Mouse (Mus musculus) embryo, embryonic 9.5 days (tissue): Measurements from ENCODE around the gene Zc3hav1.

Experiments used
- DNase-seq: peaks from one replicate; pipeline ENCODE4 v3.0.0-alpha.2; 2017; ENCODE audit errors: extremely low spot score

Zc3hav1 gene

GRCm38 (mm10) chr6:38352451-38352850, 2.0 kb downstream of the Zc3hav1 start:
- DNase-seq: peak; percentile 18

- DNase-seq: no peak
Measured at GRCm38 (mm10) chr6:38351930-38352329, 2.5 kb downstream of the Zc3hav1 start.

DNA sequence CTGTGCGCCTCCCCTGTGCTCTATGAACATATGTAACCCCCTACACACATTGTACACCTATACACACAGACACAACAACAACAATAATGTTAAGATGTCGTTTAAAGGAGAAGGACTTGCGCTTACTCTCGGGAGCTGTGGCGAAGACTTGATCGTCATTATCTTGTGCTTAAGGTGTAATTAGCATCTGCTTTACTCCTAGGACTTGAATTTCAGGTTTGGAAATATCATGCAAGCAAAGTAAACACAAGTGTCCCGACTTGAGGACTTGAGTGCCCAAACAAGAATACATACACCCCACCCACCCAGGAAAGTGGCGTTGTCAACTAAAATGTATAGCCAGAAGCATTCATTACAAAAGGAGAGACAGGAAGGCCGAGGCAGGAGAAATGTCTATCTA, 4.6 kb downstream of the Zc3hav1 start:
- DNase-seq: no peak

DNA sequence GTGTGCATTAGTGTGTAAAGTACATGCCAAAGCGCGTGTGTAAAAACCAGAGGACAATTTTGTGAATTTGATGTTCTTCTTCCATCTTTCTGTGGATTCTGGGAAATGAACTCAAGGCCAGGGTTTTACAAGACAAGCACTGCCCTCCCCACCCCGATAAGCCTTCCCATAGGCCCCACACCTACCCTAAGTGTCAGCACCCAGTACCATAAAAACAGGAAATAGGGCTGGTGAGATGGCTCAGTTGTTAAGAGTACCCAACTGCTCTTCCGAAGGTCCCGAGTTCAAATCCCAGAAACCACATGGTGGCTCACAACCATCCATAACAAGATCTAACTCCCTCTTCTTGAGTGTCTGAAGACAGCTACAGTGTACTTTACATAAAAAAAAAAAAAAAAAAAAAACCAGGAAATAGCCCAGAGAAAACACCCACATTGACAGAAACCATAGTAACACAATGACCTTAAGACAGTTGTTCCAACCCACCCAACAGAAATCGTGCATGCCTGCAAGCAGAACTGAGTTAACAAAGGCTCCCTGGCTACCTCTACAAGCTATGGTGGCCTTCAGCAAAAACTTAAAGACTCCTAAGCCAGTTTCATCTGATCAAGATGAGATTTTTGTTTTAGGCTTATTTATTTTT, 5.5 kb downstream of the Zc3hav1 start:
- no peak for DNase-seq

GRCm38 (mm10) chr6:38347875-38348274, 6.5 kb downstream of the Zc3hav1 start:
- no peak for DNase-seq

- DNase-seq: no peak
Measured at GRCm38 (mm10) chr6:38345796-38346195, 8.6 kb downstream of the Zc3hav1 start.

GRCm38 (mm10) chr6:38344006-38344670, 10.3 kb downstream of the Zc3hav1 start:
- no peak for DNase-seq

- DNase-seq: no peak
Measured at GRCm38 (mm10) chr6:38343581-38343980, 10.8 kb downstream of the Zc3hav1 start.

DNA sequence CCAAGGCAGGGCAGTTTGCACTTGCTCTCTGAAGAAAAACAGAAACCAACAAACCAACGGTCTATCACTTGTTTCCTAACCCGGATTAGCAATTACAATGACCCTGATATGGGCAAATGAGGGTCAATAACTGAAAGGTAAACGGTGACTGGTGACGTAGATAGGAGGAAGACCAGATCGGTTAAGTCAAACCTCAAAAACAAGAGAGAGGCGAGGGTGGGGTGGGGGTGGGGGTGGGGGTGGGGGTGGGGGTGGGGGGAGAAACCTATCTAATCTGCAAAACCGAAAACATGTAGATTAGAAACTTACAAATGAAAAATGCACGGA, 11.8 kb downstream of the Zc3hav1 start:
- no peak for DNase-seq

GRCm38 (mm10) chr6:38341751-38342665, 12.4 kb downstream of the Zc3hav1 start:
- DNase-seq: no peak

GRCm38 (mm10) chr6:38339078-38339477, 15.3 kb downstream of the Zc3hav1 start:
- DNase-seq: no peak

- DNase-seq: no peak
Measured at GRCm38 (mm10) chr6:38337951-38338350, 16.5 kb downstream of the Zc3hav1 start.

DNA sequence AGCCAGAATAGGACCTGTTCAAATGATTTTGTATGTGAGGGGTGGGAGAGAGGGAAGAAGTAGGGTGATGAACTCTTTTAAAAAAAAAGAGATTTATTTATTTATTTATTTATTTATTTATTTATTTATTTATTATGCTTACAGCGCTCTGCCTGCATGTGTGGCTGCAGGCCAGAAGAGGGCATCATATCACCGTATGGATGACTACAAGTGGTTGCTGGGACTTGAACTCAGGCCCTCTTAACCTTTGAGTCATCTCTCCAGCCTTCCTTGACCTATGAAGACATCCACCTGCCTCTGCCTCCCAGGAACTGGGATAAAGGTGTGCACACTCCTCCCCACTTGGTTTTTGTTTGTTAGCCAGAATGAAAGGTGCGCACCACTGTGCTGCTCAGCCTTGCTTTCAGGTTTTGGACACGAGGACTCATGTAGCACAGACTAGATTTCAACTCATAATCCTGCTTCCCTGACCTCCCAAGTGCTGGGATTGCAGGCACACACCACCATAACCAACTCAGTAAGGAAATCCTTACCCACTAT, 17.2 kb downstream of the Zc3hav1 start:
- DNase-seq: no peak

GRCm38 (mm10) chr6:38335264-38335663, 19.1 kb downstream of the Zc3hav1 start:
- no peak for DNase-seq

- DNase-seq: peak; percentile 49
Measured at GRCm38 (mm10) chr6:38326596-38326995, 27.8 kb downstream of the Zc3hav1 start.

GRCm38 (mm10) chr6:38320621-38321020, 33.8 kb downstream of the Zc3hav1 start:
- DNase-seq: no peak

DNA sequence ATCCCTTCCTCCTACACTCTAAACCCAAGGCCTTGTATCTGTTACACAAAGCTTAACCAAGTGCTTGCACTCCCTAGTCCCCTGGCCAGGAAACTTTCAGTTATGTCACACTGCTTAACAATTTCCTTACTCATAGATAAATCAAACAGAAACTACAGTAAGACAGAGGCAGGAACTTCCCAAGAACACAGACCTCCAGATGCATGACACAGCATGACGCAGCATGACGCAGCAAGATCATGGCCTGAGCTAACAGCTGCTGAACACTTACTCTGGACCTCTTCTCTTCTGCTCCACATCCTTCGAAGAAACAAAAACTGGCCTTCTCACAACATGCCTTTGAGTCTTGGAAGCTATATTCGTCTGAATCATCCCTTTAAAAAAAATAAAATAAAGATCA, 38.4 kb downstream of the Zc3hav1 start:
- no peak for DNase-seq

- no peak for DNase-seq
Measured at GRCm38 (mm10) chr6:38309741-38310140, 44.7 kb downstream of the Zc3hav1 start.

GRCm38 (mm10) chr6:38304981-38305380, 49.4 kb downstream of the Zc3hav1 start:
- DNase-seq: no peak

DNA sequence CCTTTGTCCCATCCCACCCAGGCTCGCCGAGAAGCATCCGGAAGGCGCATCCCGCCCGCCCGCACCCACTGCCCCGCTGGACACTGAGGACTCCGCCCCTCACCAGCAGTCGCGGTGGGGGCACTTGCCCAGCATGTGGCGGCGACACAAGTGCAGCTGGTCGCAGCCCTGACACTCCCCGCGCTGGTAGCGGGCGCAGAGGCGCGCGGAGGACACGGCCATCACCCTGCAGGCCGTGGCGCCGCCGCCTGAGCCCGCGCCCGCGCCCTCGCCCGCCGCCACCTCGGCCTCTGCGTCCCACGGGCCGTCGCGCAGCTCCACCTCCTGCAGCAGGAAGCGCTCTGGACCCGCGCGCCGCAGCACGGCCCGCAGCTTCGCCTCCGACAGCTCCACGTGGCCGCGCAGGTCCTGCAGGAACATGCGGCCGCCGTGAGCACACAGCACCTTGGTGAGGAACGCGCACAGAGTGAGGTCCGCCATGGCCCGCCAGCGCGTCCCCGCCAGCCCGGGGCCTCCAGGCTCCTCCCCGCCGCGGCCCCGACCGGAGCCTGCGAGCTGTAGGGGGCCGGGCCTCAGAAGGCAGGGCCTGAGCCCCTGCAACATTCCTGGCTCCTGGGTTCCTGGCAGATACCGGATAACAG, 55.5 kb downstream of the Zc3hav1 start, which contains the start of gene Zc3hav1l:
Gene Zc3hav1l (minus strand): TSS at position 499 of the 641 bp plus-strand sequence.
- DNase-seq: peak; percentile 89

DNA sequence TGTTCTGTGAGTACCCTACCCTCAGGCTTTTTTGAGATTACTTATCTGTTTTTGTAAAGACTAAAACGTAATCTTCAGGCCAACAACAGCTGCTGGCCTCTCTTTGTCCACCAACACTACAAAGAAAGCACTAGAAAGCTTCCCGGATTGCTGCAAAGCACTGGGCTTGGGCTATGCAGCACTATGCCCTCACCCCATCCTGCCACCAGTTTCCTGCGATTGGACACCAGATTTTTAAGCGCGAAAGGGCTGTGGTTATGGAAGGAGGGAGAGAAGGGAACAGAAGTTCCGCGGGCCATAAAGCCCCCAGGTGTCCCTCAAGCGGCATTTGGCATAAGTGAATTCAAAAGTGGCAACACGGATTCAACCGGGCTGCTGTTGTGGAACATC, 56.2 kb downstream of the Zc3hav1 start:
- peak; percentile 73 for DNase-seq
